Mouse (Mus musculus): ENCODE data around the gene Ano3. TPM values are rescaled to one million over a fixed set of nuclear protein-coding genes. Genes with fewer than 3 reads are reported as not detected.
"Not testable (repeated sequence)": the region's sequence is repeated elsewhere in the genome, so short reads cannot be mapped to it uniquely, and the experiment has no call there.

The Ano3 gene
- under 1 TPM; 0.13 to 0.47 (median 0.14) TPM for total RNA-seq (2022)

GRCm38 (mm10) chr2:110950823-110951222, at the start of gene Ano3:
Gene Ano3 (minus strand): TSS chr2:110950923.
- DNase-seq (ENCODE audit: low spot score) = not testable (repeated sequence)

- DNase-seq (ENCODE audit: low spot score) = no peak
These were observed 39.3 kb upstream of the Ano3 start for GRCm38 (mm10) chr2:110990071-110990470.

GRCm38 (mm10) chr2:110989539-110989938, 38.8 kb upstream of the Ano3 start:
- DNase-seq (ENCODE audit: low spot score) = no peak

GRCm38 (mm10) chr2:110985853-110986271, 35.1 kb upstream of the Ano3 start:
- no peak for DNase-seq (ENCODE audit: low spot score)

- DNase-seq (ENCODE audit: low spot score) = peak; percentile 6
These were observed 31.0 kb upstream of the Ano3 start for GRCm38 (mm10) chr2:110981733-110982132.

- DNase-seq (ENCODE audit: low spot score) = no peak
These were observed 28.9 kb upstream of the Ano3 start for GRCm38 (mm10) chr2:110979610-110980009.

- DNase-seq (ENCODE audit: low spot score) = no peak
These were observed 26.1 kb upstream of the Ano3 start for GRCm38 (mm10) chr2:110976871-110977270.

- DNase-seq (ENCODE audit: low spot score) = no peak
These were observed 19.4 kb upstream of the Ano3 start for GRCm38 (mm10) chr2:110970158-110970557.

GRCm38 (mm10) chr2:110965398-110965797, 14.7 kb upstream of the Ano3 start:
- no peak for DNase-seq (ENCODE audit: low spot score)

GRCm38 (mm10) chr2:110950432-110950803, 305 bp downstream of the Ano3 start:
- DNase-seq (ENCODE audit: low spot score) = no peak

- DNase-seq (ENCODE audit: low spot score) = no peak
These were observed 868 bp downstream of the Ano3 start for GRCm38 (mm10) chr2:110949679-110950431.

- DNase-seq (ENCODE audit: low spot score) = no peak
These were observed 5.6 kb downstream of the Ano3 start for GRCm38 (mm10) chr2:110945171-110945570.

- no peak for DNase-seq (ENCODE audit: low spot score)
These were observed 15.0 kb downstream of the Ano3 start for GRCm38 (mm10) chr2:110935691-110936090.

- DNase-seq (ENCODE audit: low spot score) = no peak
These were observed 21.6 kb downstream of the Ano3 start for GRCm38 (mm10) chr2:110929126-110929525.

- no peak for DNase-seq (ENCODE audit: low spot score)
These were observed 41.2 kb downstream of the Ano3 start for GRCm38 (mm10) chr2:110909506-110909905.

- DNase-seq (ENCODE audit: low spot score) = no peak
These were observed 44.2 kb downstream of the Ano3 start for GRCm38 (mm10) chr2:110906473-110906872.

GRCm38 (mm10) chr2:110896477-110897270, 54.0 kb downstream of the Ano3 start:
- no peak for DNase-seq (ENCODE audit: low spot score)

GRCm38 (mm10) chr2:110871650-110872049, 79.1 kb downstream of the Ano3 start:
- no peak for DNase-seq (ENCODE audit: low spot score)

- no peak for DNase-seq (ENCODE audit: low spot score)
These were observed 85.1 kb downstream of the Ano3 start for GRCm38 (mm10) chr2:110865584-110865983.

GRCm38 (mm10) chr2:110863376-110863775, 87.3 kb downstream of the Ano3 start:
- peak; percentile 2 for DNase-seq (ENCODE audit: low spot score)

- DNase-seq (ENCODE audit: low spot score) = no peak
These were observed 111.0 kb downstream of the Ano3 start for GRCm38 (mm10) chr2:110839559-110840243.

- DNase-seq (ENCODE audit: low spot score) = no peak
These were observed 134.5 kb downstream of the Ano3 start for GRCm38 (mm10) chr2:110816189-110816588.

Measured in heart, adult 8-10 months (tissue).